Mouse (Mus musculus): ENCODE results near the gene Tbata.

Tbata gene

DNA sequence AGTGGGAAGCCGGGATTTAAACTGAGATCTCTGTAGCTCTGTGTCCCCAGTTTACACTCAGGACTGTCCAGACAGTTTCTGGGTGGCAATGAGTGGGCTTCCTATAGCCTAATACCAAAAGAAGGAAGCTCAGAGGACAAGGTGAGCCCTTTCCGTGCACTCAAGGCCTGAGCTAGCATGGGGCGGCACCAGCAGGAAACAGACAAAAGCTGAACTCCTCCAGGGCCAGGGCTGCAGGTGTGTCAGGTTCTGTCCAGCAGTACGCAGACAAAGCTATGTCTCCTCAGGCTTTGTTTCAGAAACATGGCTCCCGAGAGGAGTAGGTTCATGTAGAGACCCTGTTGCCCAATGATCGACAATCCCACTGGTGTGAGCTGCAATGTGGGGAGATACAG is 65.6 kb downstream of the Tbata start:
- in situ Hi-C loops (cut with MboI; ENCODE audit: low pct_unique_long_range_greater_than_20kb in 1 of 2, low sequenced_read_pairs in 2 of 2, unreplicated experiment in 1 of 2), result no loop called here
